Mouse (Mus musculus) ES-E14 (cell line): ENCODE measurements around the gene Lmtk3. TPM values are rescaled to one million over a fixed set of nuclear protein-coding genes. Genes with fewer than 3 reads are reported as not detected.

Experiments
- DNase-seq: peaks from one replicate; pipeline ENCODE4 v3.0.0-alpha.2; 2013; ENCODE audit warnings: low read depth, low spot score
- H3K27ac ChIP-seq: 2 replicates; pipeline ENCODE4 v1.5.1; 2012; ENCODE audit warnings: low read depth, mild to moderate bottlenecking, low read length, moderate library complexity, mixed read lengths; ENCODE audit not compliant: poor library complexity, insufficient read depth, severe bottlenecking
- H3K36me3 ChIP-seq: 2 replicates; pipeline ENCODE4 v1.6.1; 2012; ENCODE audit warnings: mild to moderate bottlenecking, low read length, moderate library complexity, mixed read lengths; ENCODE audit not compliant: control insufficient read depth, poor library complexity, insufficient read depth, severe bottlenecking
- H3K4me1 ChIP-seq, 2 experiments: fragments of 150-350 bp in 1 of 2; sonication (generic) in 1 of 2; 2 replicates each; pipeline ENCODE4 v1.6.1; 2012; ENCODE audit warnings: low read length in 2 of 2, mild to moderate bottlenecking in 1 of 2, mixed read lengths in 1 of 2; ENCODE audit not compliant: control insufficient read depth in 2 of 2, insufficient read depth in 2 of 2, poor library complexity in 1 of 2
- H3K4me3 ChIP-seq, 2 experiments: fragments of 150-350 bp in 1 of 2; sonication (generic) in 1 of 2; 2 replicates each; pipeline ENCODE4 v1.5.1; 2012; ENCODE audit warnings: low read length in 2 of 2, low read depth in 1 of 2, mild to moderate bottlenecking in 1 of 2, mixed read lengths in 1 of 2; ENCODE audit not compliant: insufficient read depth in 1 of 2, poor library complexity in 1 of 2, severe bottlenecking in 1 of 2
- H3K9ac ChIP-seq: 2 replicates; pipeline ENCODE4 v1.6.1; 2012; ENCODE audit warnings: low read depth, mild to moderate bottlenecking, low read length, mixed read lengths; ENCODE audit not compliant: poor library complexity, insufficient read depth, severe bottlenecking
- H3K9me3 ChIP-seq: fragments of 150-350 bp; sonication (generic); 2 replicates; pipeline ENCODE4 v1.6.1; 2012; ENCODE audit warnings: low read depth, mild to moderate bottlenecking, low read length; ENCODE audit not compliant: control insufficient read depth, insufficient read depth
- CHD2 ChIP-seq: IDR thresholded peaks from 2 replicates; pipeline ENCODE4 v1.6.1; 2014; ENCODE audit warnings: mild to moderate bottlenecking, low read depth, low read length, inconsistent platforms
- HCFC1 ChIP-seq: IDR thresholded peaks from 2 replicates; pipeline ENCODE4 v1.6.1; 2012; ENCODE audit warnings: low read length, inconsistent platforms, borderline replicate concordance; ENCODE audit not compliant: insufficient read depth
- MAFK ChIP-seq: IDR thresholded peaks from 2 replicates; pipeline ENCODE4 v1.6.1; 2014; ENCODE audit warnings: mild to moderate bottlenecking, low read depth, low read length, inconsistent platforms; ENCODE audit not compliant: insufficient read depth
- ZC3H11A ChIP-seq: IDR thresholded peaks from 2 replicates; pipeline ENCODE4 v1.6.1; 2012; ENCODE audit warnings: low read depth, mild to moderate bottlenecking, inconsistent platforms, low read length, borderline replicate concordance
- ZNF384 ChIP-seq: IDR thresholded peaks from 2 replicates; pipeline ENCODE4 v1.6.1; 2012; ENCODE audit warnings: low read depth, low read length, inconsistent platforms
- in situ Hi-C, 2 experiments: fragments of 600-800 bp; cut with MboI; formaldehyde crosslinking; loops; one replicate each; pipeline ENCODE4 v1.15.1; 2025; ENCODE audit warnings: low sequenced_read_pairs in 2 of 2, inconsistent platforms in 1 of 2; ENCODE audit not compliant: unreplicated experiment in 2 of 2
- total RNA-seq: library from RNA; depleted of rRNA; stranded (reverse); fragments of 300-350 nt; gene quantifications from 2 replicates; pipeline ENCODE4 v1.2.3, GENCODE M21; 2012

Gene Lmtk3
- total RNA-seq, 1 experiment: 7.2 TPM

DNA sequence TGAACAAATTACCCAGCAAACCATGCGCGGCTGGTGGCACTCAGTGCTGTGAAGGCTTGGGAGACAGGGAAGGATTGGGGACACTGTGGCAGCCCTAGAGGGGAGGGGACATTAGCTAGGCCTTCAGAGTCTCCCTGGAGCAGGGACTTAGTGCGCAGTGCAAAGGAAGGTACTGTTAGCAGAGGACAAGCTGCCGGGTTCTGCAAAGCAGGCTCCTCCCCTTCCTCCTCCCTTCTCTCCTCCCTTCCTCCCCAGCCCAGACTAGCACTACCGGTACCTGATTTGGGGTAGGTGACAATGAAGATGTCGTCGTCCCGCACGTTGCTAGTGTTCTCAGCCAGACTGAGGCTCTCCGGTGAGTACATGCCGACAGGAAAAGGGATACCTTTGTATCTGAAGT is 41.8 kb upstream of the Lmtk3 start:
- TF ChIP-seq MAFK: no peak
- TF ChIP-seq HCFC1: no peak
- no peak for TF ChIP-seq ZNF384
- no peak for TF ChIP-seq CHD2
- TF ChIP-seq ZC3H11A: no peak
- no peak overlapping the region for H3K27ac ChIP-seq
- no peak overlapping the region for H3K4me3 ChIP-seq
- H3K36me3 ChIP-seq: no peaks in the 10 kb centered on the region
- no peaks in the 10 kb centered on the region for H3K9me3 ChIP-seq
- no peak for DNase-seq
- in situ Hi-C loops: loop anchor here (10.0 to 25.0 kb wide), 2 partner anchors 183 to 196 kb away; partner anchors contain the start of genes Ccdc114 (in 1 of the 2) and Emp3 (in 1 of the 2)
- peaks cover 0 to under 1% of the 10 kb centered on the region in 2 experiments; a peak in 2 of 4 replicates for H3K4me1 ChIP-seq
- H3K9ac ChIP-seq: no peak overlapping the region

DNA sequence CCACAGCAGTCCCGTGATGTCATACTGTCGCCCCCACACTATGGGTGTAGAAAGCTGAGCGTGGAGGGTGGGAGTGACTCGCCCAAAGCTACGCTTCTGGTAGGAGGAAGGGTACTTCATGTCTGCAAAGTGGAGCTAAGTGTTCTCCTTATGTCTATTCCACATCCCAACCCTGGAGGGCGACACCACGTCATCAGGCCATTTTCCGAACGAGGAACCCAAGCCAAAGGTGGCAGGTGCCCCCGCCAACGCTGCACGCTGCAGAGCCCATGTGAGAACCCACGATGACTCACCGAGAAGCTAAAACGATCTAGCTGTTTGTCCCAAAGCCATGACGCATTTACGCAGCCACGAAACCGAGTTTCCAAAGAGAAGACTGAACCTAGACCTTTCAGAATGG is 41.2 kb upstream of the Lmtk3 start:
- Histone ChIP-seq H3K4me1 (peaks cover 0 to 4% of the 10 kb centered on the region in 2 experiments; a peak in 2 of 4 replicates), H3K9me3 (no peaks in the 10 kb centered on the region), H3K27ac (no peak overlapping the region), H3K36me3 (no peaks in the 10 kb centered on the region), H3K4me3 (peak overlapping the region; percentile 15 to 60; a peak in 2 of 4 replicates), H3K9ac (no peak overlapping the region)
- no peak for TF ChIP-seq ZNF384
- no peak for TF ChIP-seq CHD2
- no peak for TF ChIP-seq ZC3H11A
- TF ChIP-seq HCFC1: no peak
- TF ChIP-seq MAFK: no peak
- in situ Hi-C loops: loop anchor here (10.0 to 25.0 kb wide), 2 partner anchors 182 to 195 kb away; partner anchors contain the start of genes Ccdc114 (in 1 of the 2) and Emp3 (in 1 of the 2)
- no peak for DNase-seq

DNA sequence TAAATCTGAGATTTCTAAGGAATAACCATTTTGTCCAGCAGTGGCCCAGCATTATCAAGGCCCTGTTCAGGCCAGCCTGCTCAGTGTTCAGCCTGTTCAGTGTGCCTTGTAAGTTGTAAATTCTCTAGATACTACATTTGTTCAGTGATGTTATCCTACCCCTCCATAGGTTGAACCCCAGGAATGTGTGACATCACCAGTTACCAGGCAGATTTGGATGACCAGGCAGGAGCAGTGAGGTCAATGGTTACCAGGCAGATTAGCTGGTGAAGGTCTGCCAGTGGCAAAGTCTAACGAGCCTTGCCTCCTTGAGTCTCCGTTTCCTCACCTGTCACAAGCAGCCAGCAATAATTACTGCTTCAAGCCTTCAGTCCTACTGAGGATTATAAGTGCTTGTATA is 39.2 kb upstream of the Lmtk3 start:
- Histone ChIP-seq H3K4me1 (peaks cover 0 to 10% of the 10 kb centered on the region in 2 experiments; a peak in 2 of 4 replicates), H3K9me3 (no peaks in the 10 kb centered on the region), H3K9ac (no peak overlapping the region), H3K27ac (no peak overlapping the region), H3K36me3 (no peaks in the 10 kb centered on the region), H3K4me3 (no peak overlapping the region)
- DNase-seq: peak; percentile 60
- peak; percentile 95 for TF ChIP-seq CHD2
- TF ChIP-seq ZC3H11A: no peak
- in situ Hi-C loops: loop anchor here (10.0 to 25.0 kb wide), 2 partner anchors 180 to 193 kb away; partner anchors contain the start of genes Ccdc114 (in 1 of the 2) and Emp3 (in 1 of the 2)

DNA sequence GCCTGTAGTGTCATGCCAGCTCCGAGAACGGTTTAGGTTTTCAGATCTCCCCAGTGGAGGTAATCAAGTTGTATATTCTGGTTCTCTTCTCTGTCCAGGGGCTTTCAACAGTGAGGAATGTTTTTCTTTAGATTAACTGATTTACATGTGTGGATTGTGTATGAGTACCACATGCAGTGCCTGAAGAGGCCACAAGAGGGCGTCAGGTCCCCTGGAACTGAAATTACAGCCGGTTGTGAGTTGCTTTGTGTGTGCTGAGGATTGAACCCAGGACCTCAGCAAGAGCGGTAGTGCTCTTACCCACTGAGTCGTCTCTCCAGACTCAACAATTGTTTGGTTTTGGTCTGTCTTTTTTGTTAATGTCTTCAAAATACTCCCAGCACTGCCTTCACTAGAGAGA is 37.0 kb upstream of the Lmtk3 start:
- H3K4me1 ChIP-seq: peaks cover 2 to 16% of the 10 kb centered on the region in 2 experiments; a peak in 2 of 4 replicates
- no peak overlapping the region for H3K9ac ChIP-seq
- H3K27ac ChIP-seq: no peak overlapping the region
- H3K36me3 ChIP-seq: no peaks in the 10 kb centered on the region
- no peak for TF ChIP-seq CHD2
- no peak for TF ChIP-seq ZNF384
- DNase-seq: no peak
- no peak overlapping the region for H3K4me3 ChIP-seq
- in situ Hi-C loops: loop anchor here (10.0 to 25.0 kb wide), 2 partner anchors 178 to 191 kb away; partner anchors contain the start of genes Ccdc114 (in 1 of the 2) and Emp3 (in 1 of the 2)
- no peaks in the 10 kb centered on the region for H3K9me3 ChIP-seq

DNA sequence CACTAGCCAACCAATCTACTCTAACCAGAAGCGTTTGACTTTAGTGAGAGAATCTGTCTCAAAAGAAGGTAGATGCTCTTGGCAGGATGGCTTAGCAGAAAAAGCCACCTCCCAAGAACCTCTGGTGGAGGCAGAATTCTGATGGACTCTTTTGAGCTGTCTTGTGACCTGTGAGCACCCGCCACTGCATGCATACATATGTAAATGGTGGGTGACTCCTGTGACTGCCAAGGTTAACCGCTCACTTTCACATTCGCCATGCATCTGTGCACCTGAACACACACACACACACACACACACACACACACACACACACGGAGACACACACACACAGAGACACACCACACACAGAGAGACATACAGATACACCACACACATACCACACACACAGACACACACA is 36.1 kb upstream of the Lmtk3 start:
- Histone ChIP-seq H3K36me3 (no peaks in the 10 kb centered on the region), H3K27ac (no peak overlapping the region), H3K4me3 (no peak overlapping the region), H3K9me3 (no peaks in the 10 kb centered on the region), H3K9ac (no peak overlapping the region), H3K4me1 (peaks cover 2 to 16% of the 10 kb centered on the region in 2 experiments; a peak in 2 of 4 replicates)
- DNase-seq: no peak
- TF ChIP-seq HCFC1 (no peak), MAFK (no peak), ZNF384 (no peak), ZC3H11A (no peak), CHD2 (no peak)
- in situ Hi-C loops: loop anchor here (10.0 to 25.0 kb wide), 2 partner anchors 177 to 190 kb away; partner anchors contain the start of genes Ccdc114 (in 1 of the 2) and Emp3 (in 1 of the 2)
